Mouse (Mus musculus) spleen, adult 2 months (tissue): ENCODE measurements around the gene Foxp2.

Experiments
- CTCF ChIP-seq: fragments of 200-500 bp; IDR thresholded peaks from 2 replicates; pipeline ENCODE4 v1.5.1; 2011; ENCODE audit warnings: mild to moderate bottlenecking, inconsistent platforms; ENCODE audit not compliant: insufficient read depth, insufficient read length, insufficient replicate concordance; ENCODE audit errors: extremely low read depth
- POLR2A ChIP-seq: fragments of 200-500 bp; IDR thresholded peaks from 2 replicates; pipeline ENCODE4 v1.6.1; 2011; ENCODE audit warnings: low read depth, low read length, inconsistent platforms

GRCm38 (mm10) chr6:15299279-15299678 lies 398.1 kb downstream of the Foxp2 start:
- TF ChIP-seq POLR2A (no peak), CTCF (no peak)
